Mouse (Mus musculus): ENCODE results near the gene Rgp1. TPM values are rescaled to one million over a fixed set of nuclear protein-coding genes. Genes with fewer than 3 reads are reported as not detected.

Gene Rgp1
- polyA plus RNA-seq, 1 experiment: 39.6 TPM

- no peak for DNase-seq (ENCODE audit: extremely low spot score in 1 of 2, low spot score in 1 of 2)
Measured at GRCm38 (mm10) chr4:43633736-43634135, 55.2 kb downstream of the Rgp1 start.

- DNase-seq (ENCODE audit: extremely low spot score in 1 of 2, low spot score in 1 of 2): no peak
Measured at GRCm38 (mm10) chr4:43634621-43635374, 56.3 kb downstream of the Rgp1 start.

GRCm38 (mm10) chr4:43636751-43637150 lies 58.2 kb downstream of the Rgp1 start:
- no peak for DNase-seq (ENCODE audit: extremely low spot score in 1 of 2, low spot score in 1 of 2)

Other genes starting within 250 kb of the Rgp1 start
- gene Rusc2, start 196.7 kb upstream of the Rgp1 start, polyA plus RNA-seq (2012; rRNA removed): 60.0 and 64.5 TPM in 2 replicates
- 1.1 and 1.2 TPM in 2 replicates for gene Fam166b, start 149.6 kb upstream of the Rgp1 start, polyA plus RNA-seq (2012; rRNA removed)
- 70.5 and 78.2 TPM in 2 replicates for gene Tesk1, start 136.8 kb upstream of the Rgp1 start, polyA plus RNA-seq (2012; rRNA removed)
- gene Cd72, start 124.1 kb upstream of the Rgp1 start, polyA plus RNA-seq (2012; rRNA removed): 0.64 and 1.6 TPM in 2 replicates
- 0.16 TPM in 1 of 2 replicates, not detected in the other for gene Sit1, start 95.0 kb upstream of the Rgp1 start, polyA plus RNA-seq (2012; rRNA removed)
- 88.4 and 126 TPM in 2 replicates for gene Ccdc107, start 85.8 kb upstream of the Rgp1 start, polyA plus RNA-seq (2012; rRNA removed)
- 1.3 and 1.6 TPM in 2 replicates for gene Arhgef39, start 79.0 kb upstream of the Rgp1 start, polyA plus RNA-seq (2012; rRNA removed)
- 0.11 and 0.14 TPM in 2 replicates for gene Car9, start 71.7 kb upstream of the Rgp1 start, polyA plus RNA-seq (2012; rRNA removed)
- 11.8 and 15.7 TPM in 2 replicates for gene Tpm2, start 55.0 kb upstream of the Rgp1 start, polyA plus RNA-seq (2012; rRNA removed)
- gene Creb3, start 16.4 kb upstream of the Rgp1 start, polyA plus RNA-seq (2012; rRNA removed): 59.9 and 78.4 TPM in 2 replicates
- 42.4 and 43.2 TPM in 2 replicates for gene Tln1, start 16.0 kb upstream of the Rgp1 start, polyA plus RNA-seq (2012; rRNA removed)
- gene Gba2, start 158 bp downstream of the Rgp1 start, polyA plus RNA-seq (2012; rRNA removed): 85.8 and 91.4 TPM in 2 replicates
- not detected in 2 replicates for gene Msmp, start 5.8 kb downstream of the Rgp1 start, polyA plus RNA-seq (2012; rRNA removed)
- 119 and 122 TPM in 2 replicates for gene Npr2, start 53.2 kb downstream of the Rgp1 start, polyA plus RNA-seq (2012; rRNA removed)
- 2.1 and 2.6 TPM in 2 replicates for gene Spag8, start 74.9 kb downstream of the Rgp1 start, polyA plus RNA-seq (2012; rRNA removed)
- 75.8 and 81.1 TPM in 2 replicates for gene Hint2, start 77.8 kb downstream of the Rgp1 start, polyA plus RNA-seq (2012; rRNA removed)
- 35.5 and 38.0 TPM in 2 replicates for gene Tmem8b, start 90.3 kb downstream of the Rgp1 start, polyA plus RNA-seq (2012; rRNA removed)
- gene Fam221b, start 90.4 kb downstream of the Rgp1 start, polyA plus RNA-seq (2012; rRNA removed): 0.88 and 0.94 TPM in 2 replicates
- gene Olfr70, start 122.1 kb downstream of the Rgp1 start, polyA plus RNA-seq (2012; rRNA removed): not detected in 2 replicates
- not detected in 2 replicates for gene Olfr71, start 131.5 kb downstream of the Rgp1 start, polyA plus RNA-seq (2012; rRNA removed)
- gene Hrct1, start 148.5 kb downstream of the Rgp1 start, polyA plus RNA-seq (2012; rRNA removed): 1.9 and 2.8 TPM in 2 replicates
- gene Spaar, start 151.3 kb downstream of the Rgp1 start, polyA plus RNA-seq (2012; rRNA removed): 0.97 and 1.2 TPM in 2 replicates
- gene Olfr159, start 192.3 kb downstream of the Rgp1 start, polyA plus RNA-seq (2012; rRNA removed): not detected in 2 replicates
- gene Olfr156, start 245.2 kb downstream of the Rgp1 start, polyA plus RNA-seq (2012; rRNA removed): not detected in 2 replicates

All from frontal cortex, adult 2 months (tissue).